Mouse (Mus musculus) midbrain, embryonic 13.5 days (tissue): ENCODE measurements around the gene Anxa10. TPM values are rescaled to one million over a fixed set of nuclear protein-coding genes. Genes with fewer than 3 reads are reported as not detected.
A peak's percentile ranks its signal among the peaks of the same experiment; 100 is the strongest.

Experiments used
- ATAC-seq: fragments of 200-750 bp; cut with Nextera tagmentation; 2 replicates; pipeline ENCODE4 v1.8.0; 2017; ENCODE audit warnings: mild to moderate bottlenecking, moderate TSS enrichment, moderate library complexity
- H3K27ac ChIP-seq: fragments of 300-500 bp; sonication (generic); 2 replicates; pipeline ENCODE4 v1.5.1; 2015; ENCODE audit warnings: inconsistent platforms, mild to moderate bottlenecking, moderate library complexity
- H3K27me3 ChIP-seq: fragments of 300-500 bp; sonication (generic); 2 replicates; pipeline ENCODE4 v1.6.1; 2015; ENCODE audit warnings: mild to moderate bottlenecking, inconsistent platforms
- H3K36me3 ChIP-seq: fragments of 300-500 bp; sonication (generic); 2 replicates; pipeline ENCODE4 v1.6.1; 2015; ENCODE audit warnings: mild to moderate bottlenecking, inconsistent platforms
- H3K4me1 ChIP-seq: fragments of 300-500 bp; sonication (generic); replicated peaks from 2 replicates; pipeline ENCODE4 v1.6.1; 2015; ENCODE audit warnings: inconsistent platforms
- H3K4me2 ChIP-seq: fragments of 300-500 bp; sonication (generic); replicated peaks from 2 replicates; pipeline ENCODE4 v1.6.1; 2015; ENCODE audit warnings: moderate library complexity, mild to moderate bottlenecking, inconsistent platforms
- H3K4me3 ChIP-seq: fragments of 300-500 bp; sonication (generic); replicated peaks from 2 replicates; pipeline ENCODE4 v1.5.1; 2015; ENCODE audit warnings: mild to moderate bottlenecking, inconsistent platforms
- H3K9ac ChIP-seq: fragments of 300-500 bp; sonication (generic); replicated peaks from 2 replicates; pipeline ENCODE4 v1.6.1; 2015; ENCODE audit warnings: mild to moderate bottlenecking, inconsistent platforms
- H3K9me3 ChIP-seq: fragments of 300-500 bp; sonication (generic); 2 replicates; pipeline ENCODE4 v1.6.1; 2016; ENCODE audit warnings: mild to moderate bottlenecking, inconsistent platforms
- WGBS: fragments of 180-500 bp; shearing (Covaris S2); methylation state at CpG from one replicate; pipeline ENCODE4 v1.1.7; 2015; 5-methylcytosine and 5-hydroxymethylcytosine counted together
- polyA plus RNA-seq: library from polyadenylated mRNA; unstranded; fragments of >200 nt; fragmentation: Nextera tagmentation; extraction: Ambion mirVana; gene quantifications from 2 replicates; pipeline ENCODE4 v1.2.1, GENCODE M21; 2015

Gene Anxa10
- polyA plus RNA-seq: not detected in 2 replicates

DNA sequence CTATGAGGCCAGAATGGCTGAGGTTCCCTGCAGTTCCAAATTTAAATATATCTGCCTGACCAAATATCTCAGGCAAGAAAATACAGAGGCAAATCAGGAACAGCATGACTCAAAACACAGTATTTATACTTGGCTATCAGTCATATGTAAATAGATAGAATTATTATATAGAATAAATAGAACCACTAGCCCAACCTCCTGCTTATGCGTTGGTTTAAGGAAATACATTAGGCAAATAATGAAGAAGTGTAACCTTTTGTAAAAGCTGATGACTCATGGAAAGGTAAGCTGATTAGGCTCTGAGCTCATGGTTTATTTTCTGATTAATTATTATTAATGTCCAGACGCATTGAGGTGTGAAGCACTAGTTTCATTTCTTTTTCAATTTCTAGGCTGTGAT, at the start of gene Anxa10:
Gene Anxa10, minus strand, starts transcription at position 53 of the 400 bp plus-strand sequence.
- no peak for ATAC-seq
- no peak within 1 kb of the TSS for H3K9ac ChIP-seq
- WGBS: 88% methylated on average over 2 of the region's 2 CpGs

DNA sequence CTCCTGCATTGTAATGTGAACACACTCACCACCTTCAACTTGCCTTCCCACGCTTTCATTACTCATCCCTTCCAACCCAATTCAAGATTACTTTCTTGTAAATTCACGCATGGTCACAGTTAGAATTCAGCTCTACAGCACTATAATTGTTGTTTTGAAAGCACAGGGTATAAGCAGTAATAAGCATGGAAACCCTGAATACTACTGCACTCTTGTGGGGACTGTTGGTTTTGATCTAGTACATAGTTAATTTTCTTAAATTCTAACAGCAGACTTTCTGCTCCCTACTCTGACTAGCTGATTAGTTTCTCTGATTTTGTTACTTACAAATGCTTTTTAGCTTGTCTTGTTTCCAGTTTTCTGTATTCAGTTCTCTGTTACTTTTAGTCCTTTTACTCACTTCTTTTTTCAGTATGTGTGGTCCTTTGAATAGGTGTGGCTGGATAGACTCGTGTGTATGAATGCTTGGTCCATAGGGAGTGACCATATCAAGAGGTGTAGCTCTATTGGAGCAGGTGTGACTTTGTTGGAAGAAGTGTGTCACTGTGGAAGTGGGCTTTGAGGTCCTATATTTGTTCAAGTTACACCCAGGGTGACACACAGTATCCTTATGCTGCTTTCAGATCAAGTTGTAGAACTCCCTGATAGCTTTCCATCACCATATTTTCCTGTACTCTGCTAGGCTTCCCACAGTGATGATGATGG, 9.9 kb upstream of the Anxa10 start:
- no peak for ATAC-seq
- 72% methylated on average over 3 of the region's 3 CpGs for WGBS
- no peak overlapping the region for H3K4me2 ChIP-seq

More for the DNA sequence above, at the start of gene Anxa10:
- Histone ChIP-seq H3K4me1 (no peaks in the 10 kb centered on the region), H3K4me3 (no peak within 1 kb of the TSS), H3K9me3 (no peaks in the 10 kb centered on the region), H3K27me3 (no peaks in the 10 kb centered on the region), H3K36me3 (no peaks in the 10 kb centered on the region), H3K4me2 (no peak within 1 kb of the TSS), H3K27ac (no peak within 1 kb of the TSS)

DNA sequence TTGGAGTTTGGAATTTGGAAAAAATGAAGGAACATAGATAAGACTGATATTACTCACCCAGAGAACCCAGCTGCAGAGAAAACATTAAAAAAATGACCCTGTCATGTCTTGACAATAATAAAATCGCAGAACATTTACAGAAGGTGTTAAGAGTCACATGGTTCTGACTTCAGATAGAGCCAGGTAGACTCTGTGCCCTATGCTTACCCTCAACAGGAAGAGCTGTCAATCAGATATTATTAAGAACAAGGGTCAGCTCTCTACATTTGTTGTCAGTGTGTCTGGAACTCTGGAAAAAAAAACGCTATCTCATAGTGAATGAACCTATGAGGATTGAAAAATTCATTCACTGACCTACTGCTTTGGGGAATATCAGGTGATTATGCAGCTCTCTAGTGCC, 25.7 kb downstream of the Anxa10 start:
- H3K36me3 ChIP-seq: no peaks in the 10 kb centered on the region
- H3K4me3 ChIP-seq: no peak overlapping the region
- no peak overlapping the region for H3K9ac ChIP-seq
- no peaks in the 10 kb centered on the region for H3K9me3 ChIP-seq
- H3K4me2 ChIP-seq: no peak overlapping the region
- WGBS: 91% methylated on average over 2 of the region's 2 CpGs
- H3K27me3 ChIP-seq: no peaks in the 10 kb centered on the region
- no peaks in the 10 kb centered on the region for H3K4me1 ChIP-seq
- no peak for ATAC-seq
- no peak overlapping the region for H3K27ac ChIP-seq

More for the DNA sequence above, 9.9 kb upstream of the Anxa10 start:
- Histone ChIP-seq H3K9ac (no peak overlapping the region), H3K4me3 (no peak overlapping the region), H3K4me1 (no peaks in the 10 kb centered on the region), H3K27me3 (no peaks in the 10 kb centered on the region), H3K27ac (no peak overlapping the region), H3K36me3 (no peaks in the 10 kb centered on the region), H3K9me3 (no peaks in the 10 kb centered on the region)

DNA sequence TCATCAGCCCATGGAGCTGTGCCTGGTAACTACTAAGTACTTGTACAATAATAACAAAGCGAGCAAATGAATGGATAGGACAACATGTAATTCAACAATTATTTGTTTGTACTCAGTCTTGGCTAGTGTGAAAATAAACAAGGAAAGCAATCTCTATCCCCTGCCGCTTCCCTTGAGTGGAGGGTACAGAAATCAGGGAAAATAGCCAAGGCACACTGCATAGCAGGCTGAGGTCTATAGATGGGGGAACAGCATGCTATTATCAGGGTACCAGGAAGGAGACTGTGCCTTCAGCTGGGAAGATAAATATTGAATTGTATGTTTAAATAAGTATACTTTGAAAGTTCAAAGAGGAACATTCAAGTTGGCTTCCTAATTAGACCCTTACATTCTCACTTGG, 41.1 kb downstream of the Anxa10 start:
- ATAC-seq: no peak
- Histone ChIP-seq H3K36me3 (no peaks in the 10 kb centered on the region), H3K4me1 (no peaks in the 10 kb centered on the region), H3K9me3 (no peaks in the 10 kb centered on the region), H3K27ac (no peak overlapping the region), H3K9ac (no peak overlapping the region), H3K4me3 (no peak overlapping the region), H3K27me3 (no peaks in the 10 kb centered on the region), H3K4me2 (no peak overlapping the region)
- WGBS: 86% methylated on average over 2 of the region's 2 CpGs

DNA sequence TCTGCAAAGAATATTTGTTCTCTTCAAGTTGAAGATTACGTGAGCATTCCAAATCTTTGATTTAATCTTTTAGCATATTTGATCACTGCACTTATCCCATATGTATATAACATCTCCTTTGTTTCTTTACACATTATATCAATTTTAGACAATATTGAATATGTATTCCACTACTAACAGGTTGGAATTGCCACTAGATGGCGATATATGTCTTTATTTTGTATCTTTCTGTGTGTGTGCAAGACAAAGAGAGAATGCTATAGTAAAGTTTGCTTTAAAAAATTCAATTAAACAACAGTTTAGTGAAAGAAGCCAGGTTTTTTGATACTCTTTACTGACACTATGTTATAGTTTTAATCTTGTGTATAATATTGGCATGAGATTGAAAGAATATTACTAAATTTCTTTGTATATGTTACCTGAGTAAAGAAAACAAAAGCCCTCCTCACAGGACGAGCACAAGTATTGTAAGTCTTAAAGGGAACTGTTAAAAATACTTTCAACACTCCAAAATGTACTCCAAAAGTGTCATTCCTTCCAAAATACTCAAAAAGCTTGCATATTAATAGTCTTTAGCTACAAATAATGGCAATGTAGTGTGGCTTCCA, 42.7 kb downstream of the Anxa10 start:
- Histone ChIP-seq H3K4me1 (no peaks in the 10 kb centered on the region), H3K27ac (no peak overlapping the region), H3K4me2 (no peak overlapping the region), H3K4me3 (no peak overlapping the region), H3K9me3 (no peaks in the 10 kb centered on the region), H3K27me3 (no peaks in the 10 kb centered on the region), H3K36me3 (no peaks in the 10 kb centered on the region), H3K9ac (no peak overlapping the region)
- ATAC-seq: peak; percentile 78
- 51% methylated on average over 3 of the region's 3 CpGs for WGBS

DNA sequence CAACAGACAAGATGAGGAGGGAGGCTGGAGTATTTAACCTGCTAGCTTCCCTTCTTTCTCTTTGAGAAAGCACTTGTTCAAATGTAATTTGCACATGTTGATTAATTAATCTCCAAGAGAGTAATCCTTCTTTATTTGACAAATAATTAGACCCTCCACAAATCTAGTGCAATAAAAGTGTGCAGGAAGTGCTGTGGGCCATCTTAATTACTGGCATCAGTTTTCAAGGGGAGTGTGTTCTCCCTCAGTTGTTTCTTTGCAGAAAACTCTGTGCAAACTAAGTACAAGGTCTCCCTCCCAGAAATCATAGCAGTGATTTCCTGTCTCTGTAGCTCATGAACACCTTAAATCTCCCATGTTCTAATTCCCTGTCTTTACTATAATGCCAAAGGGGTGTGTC, 54.6 kb downstream of the Anxa10 start:
- Histone ChIP-seq H3K27ac (no peak overlapping the region), H3K4me2 (no peak overlapping the region), H3K9me3 (no peaks in the 10 kb centered on the region), H3K4me1 (no peaks in the 10 kb centered on the region), H3K36me3 (no peaks in the 10 kb centered on the region), H3K4me3 (no peak overlapping the region), H3K9ac (no peak overlapping the region), H3K27me3 (no peaks in the 10 kb centered on the region)
- no peak for ATAC-seq

DNA sequence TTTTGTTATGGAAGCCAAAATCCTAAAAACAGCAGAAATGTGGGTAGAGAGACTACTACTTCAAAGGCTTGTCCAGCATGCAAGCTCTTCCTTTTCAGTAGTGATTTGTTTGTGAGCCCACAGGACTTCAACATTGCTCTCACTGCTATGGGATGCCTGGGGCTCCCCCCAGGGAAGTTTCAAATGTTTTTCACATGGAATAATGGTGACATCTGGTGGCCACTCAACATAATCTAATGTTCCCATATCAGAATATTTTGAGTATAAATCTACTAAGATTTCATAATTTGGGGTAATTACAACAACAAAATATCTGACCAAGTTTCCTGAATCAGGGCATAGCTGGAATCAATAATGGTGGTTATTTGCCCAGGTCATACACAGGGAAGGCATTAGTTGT, 62.6 kb downstream of the Anxa10 start:
- Histone ChIP-seq H3K4me1 (no peaks in the 10 kb centered on the region), H3K9ac (no peak overlapping the region), H3K36me3 (no peaks in the 10 kb centered on the region), H3K9me3 (no peaks in the 10 kb centered on the region), H3K4me3 (no peak overlapping the region), H3K27ac (no peak overlapping the region), H3K27me3 (no peaks in the 10 kb centered on the region), H3K4me2 (no peak overlapping the region)
- no peak for ATAC-seq

DNA sequence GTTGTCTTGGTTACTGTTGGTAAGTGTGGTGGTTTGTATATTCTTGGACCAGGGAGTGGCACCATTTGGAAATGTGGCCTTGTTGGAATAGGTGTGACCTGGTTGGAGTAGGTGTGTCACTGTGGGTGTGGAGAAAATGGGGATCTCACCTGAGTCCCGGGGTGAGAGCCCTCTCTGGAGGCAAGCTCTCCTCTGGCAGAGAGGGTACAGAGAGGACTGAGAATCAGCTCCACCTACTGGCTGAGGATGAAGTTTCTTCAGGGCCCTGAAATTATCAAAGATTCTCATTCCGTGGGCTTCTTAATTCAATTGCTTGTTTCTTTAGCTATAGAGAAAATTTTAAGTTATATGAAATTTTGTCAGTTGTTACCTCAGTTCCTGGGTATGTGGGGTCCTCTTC, 76.1 kb downstream of the Anxa10 start:
- H3K4me1 ChIP-seq: no peaks in the 10 kb centered on the region
- no peaks in the 10 kb centered on the region for H3K27me3 ChIP-seq
- no peak overlapping the region for H3K27ac ChIP-seq
- WGBS: 41% methylated on average over 2 of the region's 2 CpGs
- no peak overlapping the region for H3K4me2 ChIP-seq
- H3K9ac ChIP-seq: no peak overlapping the region
- H3K4me3 ChIP-seq: no peak overlapping the region
- no peaks in the 10 kb centered on the region for H3K36me3 ChIP-seq
- no peaks in the 10 kb centered on the region for H3K9me3 ChIP-seq
- no peak for ATAC-seq

DNA sequence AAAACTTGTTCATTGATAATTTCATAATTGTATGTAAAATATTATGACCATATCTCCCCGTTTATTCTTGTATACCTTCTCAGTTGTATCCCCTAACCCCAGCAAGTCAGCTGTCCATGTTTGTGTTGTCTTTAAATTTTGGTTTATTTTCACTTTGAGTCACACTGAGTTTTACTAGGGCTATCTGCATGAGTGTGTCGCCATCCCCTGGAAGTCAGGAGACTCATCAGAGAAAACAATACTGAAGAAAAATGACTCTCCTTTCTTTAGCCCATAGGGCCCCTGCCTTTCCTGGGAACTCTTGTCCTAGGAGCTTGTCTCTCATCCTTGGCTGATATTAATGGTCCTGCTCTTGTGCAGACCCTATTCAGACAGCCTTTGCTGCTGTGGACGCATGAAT, 88.6 kb downstream of the Anxa10 start:
- WGBS: 78% methylated on average over 3 of the region's 3 CpGs
- no peaks in the 10 kb centered on the region for H3K36me3 ChIP-seq
- H3K4me3 ChIP-seq: no peak overlapping the region
- no peak overlapping the region for H3K27ac ChIP-seq
- no peaks in the 10 kb centered on the region for H3K9me3 ChIP-seq
- H3K4me2 ChIP-seq: no peak overlapping the region
- no peaks in the 10 kb centered on the region for H3K4me1 ChIP-seq
- no peaks in the 10 kb centered on the region for H3K27me3 ChIP-seq
- H3K9ac ChIP-seq: no peak overlapping the region
- no peak for ATAC-seq

DNA sequence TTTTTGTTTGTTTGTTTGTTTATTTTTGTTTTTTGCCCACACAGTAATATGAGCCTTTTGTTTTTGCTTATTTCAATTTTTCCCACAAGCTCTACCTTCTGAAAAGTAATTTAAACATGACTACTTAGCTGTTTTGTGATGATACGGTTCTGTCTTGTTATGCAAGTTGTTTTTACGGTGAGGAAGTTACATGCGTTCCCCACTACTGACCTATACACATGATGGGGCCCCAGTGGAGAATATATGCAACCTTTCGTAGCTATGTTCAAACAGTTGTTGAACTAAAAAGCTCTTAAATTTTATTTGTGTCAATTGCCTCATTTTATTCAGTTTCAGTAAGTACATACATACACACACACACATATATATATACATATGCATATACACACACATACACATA, 108.4 kb downstream of the Anxa10 start:
- ATAC-seq: no peak
- Histone ChIP-seq H3K9ac (no peak overlapping the region), H3K27ac (no peak overlapping the region), H3K36me3 (no peaks in the 10 kb centered on the region), H3K4me1 (no peaks in the 10 kb centered on the region), H3K27me3 (no peaks in the 10 kb centered on the region), H3K9me3 (no peaks in the 10 kb centered on the region), H3K4me3 (no peak overlapping the region), H3K4me2 (no peak overlapping the region)
- 93% methylated on average over 4 of the region's 4 CpGs for WGBS

DNA sequence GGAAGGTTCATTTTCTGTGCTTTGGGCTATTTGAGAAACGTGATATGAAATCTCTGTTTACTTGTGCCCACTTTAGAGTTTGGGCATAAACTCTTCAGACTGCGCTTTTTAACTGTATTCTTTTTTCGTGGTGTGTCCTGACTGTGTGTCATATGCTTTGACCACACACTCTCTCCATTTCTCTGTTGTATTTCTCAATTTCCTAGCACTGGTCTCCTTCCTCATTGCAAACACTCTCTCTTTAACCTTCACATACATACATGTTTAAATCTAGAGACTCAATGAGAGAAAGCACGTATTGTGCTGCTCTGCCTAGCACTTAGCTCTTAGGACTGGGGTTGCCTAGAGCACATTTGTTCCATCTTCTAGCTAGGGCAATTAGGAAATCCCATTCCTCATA, 108.8 kb downstream of the Anxa10 start:
- H3K9ac ChIP-seq: no peak overlapping the region
- ATAC-seq: no peak
- H3K9me3 ChIP-seq: no peaks in the 10 kb centered on the region
- no peaks in the 10 kb centered on the region for H3K27me3 ChIP-seq
- H3K4me3 ChIP-seq: no peak overlapping the region
- H3K27ac ChIP-seq: no peak overlapping the region
- H3K4me2 ChIP-seq: no peak overlapping the region
- no peaks in the 10 kb centered on the region for H3K4me1 ChIP-seq
- WGBS: 96% methylated on average over 4 of the region's 4 CpGs
- H3K36me3 ChIP-seq: no peaks in the 10 kb centered on the region
